Mouse (Mus musculus) stomach, postnatal 0 days (tissue): Measurements from ENCODE around the gene Egflam. TPM values are rescaled to one million over a fixed set of nuclear protein-coding genes. Genes with fewer than 3 reads are reported as not detected.

Source experiments
- ATAC-seq: fragments of 200-750 bp; cut with Nextera tagmentation; 2 replicates; pipeline ENCODE4 v1.8.0; 2017; ENCODE audit not compliant: low FRiP score, low TSS enrichment
- DNase-seq: peaks from one replicate; pipeline ENCODE4 v3.0.0-alpha.2; 2016; ENCODE audit warnings: low spot score
- H3K27ac ChIP-seq: fragments of 300-500 bp; sonication (generic); replicated peaks from 2 replicates; pipeline ENCODE4 v1.5.1; 2014; ENCODE audit warnings: mild to moderate bottlenecking, control low read depth
- H3K27me3 ChIP-seq: fragments of 300-500 bp; sonication (generic); 2 replicates; pipeline ENCODE4 v1.6.1; 2014; ENCODE audit warnings: low read length; ENCODE audit not compliant: control insufficient read depth, insufficient read depth
- H3K36me3 ChIP-seq: fragments of 300-500 bp; sonication (generic); 2 replicates; pipeline ENCODE4 v1.6.1; 2014; ENCODE audit warnings: low read length, mixed read lengths; ENCODE audit not compliant: control insufficient read depth, insufficient read depth
- H3K4me1 ChIP-seq: fragments of 300-500 bp; sonication (generic); replicated peaks from 2 replicates; pipeline ENCODE4 v1.6.1; 2014; ENCODE audit warnings: antibody characterized with exemption; ENCODE audit not compliant: control insufficient read depth, insufficient read depth
- H3K4me2 ChIP-seq: fragments of 300-500 bp; sonication (generic); replicated peaks from 2 replicates; pipeline ENCODE4 v1.6.1; 2014; ENCODE audit warnings: low read depth, mild to moderate bottlenecking, control low read depth, moderate library complexity
- H3K4me3 ChIP-seq: fragments of 300-500 bp; sonication (generic); 2 replicates; pipeline ENCODE4 v1.5.1; 2014; ENCODE audit warnings: low read depth, low read length, control low read depth
- H3K9ac ChIP-seq: fragments of 300-500 bp; sonication (generic); 2 replicates; pipeline ENCODE4 v1.6.1; 2014; ENCODE audit warnings: mild to moderate bottlenecking, low read length, control low read depth, mixed read lengths
- H3K9me3 ChIP-seq: fragments of 300-500 bp; sonication (generic); 2 replicates; pipeline ENCODE4 v1.6.1; 2016; ENCODE audit warnings: low read length; ENCODE audit not compliant: control insufficient read depth
- CTCF ChIP-seq: IDR thresholded peaks from 2 replicates; pipeline ENCODE4 v1.5.1; 2016; ENCODE audit warnings: antibody characterized with exemption, low read depth, mild to moderate bottlenecking, moderate library complexity
- EP300 ChIP-seq: optimal IDR thresholded peaks from 2 replicates; pipeline ENCODE3; 2016; ENCODE audit warnings: antibody characterized with exemption
- WGBS: fragments of 180-500 bp; shearing (Covaris S2); extraction: QIAGEN DNeasy Blood & Tissue Kit; methylation state at CpG from one replicate; pipeline ENCODE4 v1.1.7; 2014; 5-methylcytosine and 5-hydroxymethylcytosine counted together
- polyA plus RNA-seq: library from polyadenylated mRNA; unstranded; fragments of >200 nt; fragmentation: Nextera tagmentation; extraction: Ambion mirVana; gene quantifications from 2 replicates; pipeline ENCODE4 v1.2.1, GENCODE M21; 2015

Egflam gene
- polyA plus RNA-seq, 1 experiment from 2014 or later: 6.6 TPM

- H3K9me3 ChIP-seq: no peaks in the 10 kb centered on the region
- H3K9ac ChIP-seq: peak overlapping the region; percentile 74
- DNase-seq (no peak), ATAC-seq (peak; percentile 66)
- no peaks in the 10 kb centered on the region for H3K27me3 ChIP-seq
- H3K4me2 ChIP-seq: peak overlapping the region; percentile 83
- no peaks in the 10 kb centered on the region for H3K36me3 ChIP-seq
- H3K4me1 ChIP-seq: no peaks in the 10 kb centered on the region
- TF ChIP-seq CTCF (no peak), EP300 (no peak)
- H3K27ac ChIP-seq: peak overlapping the region; percentile 79; the same call in 1 of the 2 replicates
- 7% methylated on average over 17 of the region's 17 CpGs for WGBS
- H3K4me3 ChIP-seq: peak overlapping the region; percentile 66
Observed at GRCm38 (mm10) chr15:7398609-7399540, 680 bp upstream of the Egflam start.

GRCm38 (mm10) chr15:7397446-7397817 is 763 bp downstream of the Egflam start:
- Histone ChIP-seq H3K4me1 (no peaks in the 10 kb centered on the region), H3K9ac (peak overlapping the region; percentile 74), H3K9me3 (no peaks in the 10 kb centered on the region), H3K4me3 (peak overlapping the region; percentile 66), H3K27me3 (no peaks in the 10 kb centered on the region), H3K36me3 (no peaks in the 10 kb centered on the region), H3K27ac (peak overlapping the region; percentile 79), H3K4me2 (peak overlapping the region; percentile 83)
- TF ChIP-seq EP300 (no peak), CTCF (no peak)
- 1% methylated on average over 8 of the region's 8 CpGs for WGBS
- DNase-seq (no peak), ATAC-seq (peak; percentile 35)

GRCm38 (mm10) chr15:7383349-7383748 is 14.8 kb downstream of the Egflam start:
- ATAC-seq (no peak), DNase-seq (no peak)
- Histone ChIP-seq H3K36me3 (no peaks in the 10 kb centered on the region), H3K4me1 (no peaks in the 10 kb centered on the region), H3K27me3 (no peaks in the 10 kb centered on the region), H3K9me3 (no peaks in the 10 kb centered on the region), H3K27ac (no peak overlapping the region), H3K4me2 (no peak overlapping the region), H3K4me3 (no peak overlapping the region), H3K9ac (no peak overlapping the region)
- TF ChIP-seq EP300 (no peak), CTCF (no peak)
- WGBS: 71% methylated on average over 4 of the region's 4 CpGs

- no peaks in the 10 kb centered on the region for H3K4me1 ChIP-seq
- ATAC-seq: no peak
- H3K9ac ChIP-seq: no peak overlapping the region
- H3K36me3 ChIP-seq: no peaks in the 10 kb centered on the region
- WGBS: 53% methylated on average over 10 of the region's 10 CpGs
- no peaks in the 10 kb centered on the region for H3K9me3 ChIP-seq
- no peak for DNase-seq
- no peak overlapping the region for H3K4me2 ChIP-seq
- no peaks in the 10 kb centered on the region for H3K27me3 ChIP-seq
- no peak for TF ChIP-seq CTCF
- no peak for TF ChIP-seq EP300
- no peak overlapping the region for H3K4me3 ChIP-seq
- no peak overlapping the region for H3K27ac ChIP-seq
Observed at GRCm38 (mm10) chr15:7382457-7382856, 15.7 kb downstream of the Egflam start.

- WGBS: 50% methylated on average over 1 of the region's 1 CpGs
- Histone ChIP-seq H3K4me1 (no peaks in the 10 kb centered on the region), H3K9me3 (no peaks in the 10 kb centered on the region), H3K27ac (no peak overlapping the region), H3K36me3 (no peaks in the 10 kb centered on the region), H3K27me3 (no peaks in the 10 kb centered on the region), H3K4me2 (no peak overlapping the region), H3K4me3 (no peak overlapping the region), H3K9ac (no peak overlapping the region)
- DNase-seq: no peak
- TF ChIP-seq EP300 (no peak), CTCF (no peak)
- peak; percentile 18; the same call in 1 of the 2 replicates for ATAC-seq
Observed at GRCm38 (mm10) chr15:7352635-7353051, 45.6 kb downstream of the Egflam start.

GRCm38 (mm10) chr15:7340703-7341309 is 57.4 kb downstream of the Egflam start:
- Histone ChIP-seq H3K9me3 (no peaks in the 10 kb centered on the region), H3K4me2 (no peak overlapping the region), H3K36me3 (no peaks in the 10 kb centered on the region), H3K9ac (no peak overlapping the region), H3K4me3 (no peak overlapping the region), H3K27ac (no peak overlapping the region), H3K4me1 (no peaks in the 10 kb centered on the region), H3K27me3 (no peaks in the 10 kb centered on the region)
- DNase-seq: no peak
- WGBS: 39% methylated on average over 5 of the region's 5 CpGs
- ATAC-seq: no peak
- TF ChIP-seq CTCF: no peak
- TF ChIP-seq EP300: no peak
